Mouse (Mus musculus): ENCODE measurements around the gene Pbxip1.

DNA sequence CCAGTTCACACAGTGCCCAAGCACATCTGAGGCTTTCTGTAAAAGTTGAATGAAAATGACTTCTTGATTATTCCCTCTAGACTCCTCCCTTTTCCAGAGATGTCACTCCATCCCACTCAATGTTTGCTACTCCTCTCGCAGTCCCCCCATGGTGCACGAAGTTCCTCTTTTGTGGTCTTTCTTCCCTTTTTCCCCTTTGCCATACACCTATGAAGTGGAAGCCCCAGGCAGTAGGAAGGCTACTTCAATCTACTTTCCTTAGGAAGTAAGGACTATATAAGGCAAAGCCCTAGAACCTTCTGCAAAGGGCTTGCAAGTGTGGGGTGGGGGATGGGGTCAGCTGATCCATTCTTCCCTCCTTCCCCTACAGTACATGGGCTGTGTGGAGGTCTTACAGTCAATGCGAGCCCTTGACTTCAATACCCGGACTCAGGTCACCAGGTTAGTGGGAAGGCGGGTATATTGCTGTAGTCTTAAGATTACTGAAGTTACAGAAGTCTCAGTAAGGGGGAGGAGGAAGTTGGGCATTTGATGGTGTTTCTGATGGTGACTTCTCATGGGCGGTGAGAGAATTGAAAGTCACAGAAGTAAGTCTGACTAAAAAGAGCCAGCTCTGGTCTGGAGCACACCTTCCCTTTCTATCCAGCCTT lies 13.8 kb upstream of the Pbxip1 start:
- no peak for TF ChIP-seq CTCF (IDR thresholded peaks at IDR 0.05; ENCODE audit: insufficient read depth, low read length)
- TF ChIP-seq POLR2A (IDR thresholded peaks at IDR 0.05; ENCODE audit: borderline replicate concordance, extremely low read depth, low read depth, low read length), result no peak
